Mouse (Mus musculus) spleen, adult 2 months (tissue): ENCODE measurements around the gene Cpd. TPM values are rescaled to one million over a fixed set of nuclear protein-coding genes. Genes with fewer than 3 reads are reported as not detected.
"Not testable (repeated sequence)": the region's sequence is repeated elsewhere in the genome, so short reads cannot be mapped to it uniquely, and the experiment has no call there.

Experiments used
- DNase-seq, 2 experiments: peaks; one replicate each; pipeline versions ENCODE4 v3.0.0 to v3.0.0-alpha.2; 2012 to 2021; ENCODE audit warnings: low spot score in 2 of 2, low read depth in 1 of 2
- H3K27ac ChIP-seq: fragments of 200-500 bp; 2 replicates; pipeline ENCODE4 v1.5.1; 2012; ENCODE audit warnings: low read length, inconsistent platforms; ENCODE audit not compliant: insufficient read depth
- H3K27me3 ChIP-seq: fragments of 200-500 bp; 2 replicates; pipeline ENCODE4 v1.6.1; 2012; ENCODE audit warnings: mild to moderate bottlenecking, moderate library complexity, low read length, inconsistent platforms; ENCODE audit not compliant: control insufficient read depth, insufficient read depth
- H3K36me3 ChIP-seq: fragments of 200-500 bp; 2 replicates; pipeline ENCODE4 v1.6.1; 2012; ENCODE audit warnings: mild to moderate bottlenecking, low read length, inconsistent platforms; ENCODE audit not compliant: control insufficient read depth, insufficient read depth
- H3K4me1 ChIP-seq: fragments of 200-500 bp; 2 replicates; pipeline ENCODE4 v1.6.1; 2011; ENCODE audit warnings: inconsistent platforms; ENCODE audit not compliant: control insufficient read depth, insufficient read depth, insufficient read length
- H3K4me3 ChIP-seq: fragments of 200-500 bp; 2 replicates; pipeline ENCODE4 v1.5.1; 2011; ENCODE audit warnings: mild to moderate bottlenecking, inconsistent platforms; ENCODE audit not compliant: insufficient read depth, insufficient read length; ENCODE audit errors: extremely low read depth
- CTCF ChIP-seq: fragments of 200-500 bp; IDR thresholded peaks from 2 replicates; pipeline ENCODE4 v1.5.1; 2011; ENCODE audit warnings: mild to moderate bottlenecking, inconsistent platforms; ENCODE audit not compliant: insufficient read depth, insufficient read length, insufficient replicate concordance; ENCODE audit errors: extremely low read depth
- POLR2A ChIP-seq: fragments of 200-500 bp; IDR thresholded peaks from 2 replicates; pipeline ENCODE4 v1.6.1; 2011; ENCODE audit warnings: low read depth, low read length, inconsistent platforms
- WGBS: fragments of 180-500 bp; shearing (Covaris S2); methylation state at CpG from one replicate; pipeline ENCODE4 v1.1.7; 2018; 5-methylcytosine and 5-hydroxymethylcytosine counted together
- polyA plus RNA-seq: library from polyadenylated mRNA; depleted of rRNA; stranded (reverse); fragments of >200 nt; gene quantifications from 2 replicates; pipeline ENCODE4 v1.2.3, GENCODE M21; 2012

The Cpd gene
- polyA plus RNA-seq, 1 experiment = 3.4 TPM

DNA sequence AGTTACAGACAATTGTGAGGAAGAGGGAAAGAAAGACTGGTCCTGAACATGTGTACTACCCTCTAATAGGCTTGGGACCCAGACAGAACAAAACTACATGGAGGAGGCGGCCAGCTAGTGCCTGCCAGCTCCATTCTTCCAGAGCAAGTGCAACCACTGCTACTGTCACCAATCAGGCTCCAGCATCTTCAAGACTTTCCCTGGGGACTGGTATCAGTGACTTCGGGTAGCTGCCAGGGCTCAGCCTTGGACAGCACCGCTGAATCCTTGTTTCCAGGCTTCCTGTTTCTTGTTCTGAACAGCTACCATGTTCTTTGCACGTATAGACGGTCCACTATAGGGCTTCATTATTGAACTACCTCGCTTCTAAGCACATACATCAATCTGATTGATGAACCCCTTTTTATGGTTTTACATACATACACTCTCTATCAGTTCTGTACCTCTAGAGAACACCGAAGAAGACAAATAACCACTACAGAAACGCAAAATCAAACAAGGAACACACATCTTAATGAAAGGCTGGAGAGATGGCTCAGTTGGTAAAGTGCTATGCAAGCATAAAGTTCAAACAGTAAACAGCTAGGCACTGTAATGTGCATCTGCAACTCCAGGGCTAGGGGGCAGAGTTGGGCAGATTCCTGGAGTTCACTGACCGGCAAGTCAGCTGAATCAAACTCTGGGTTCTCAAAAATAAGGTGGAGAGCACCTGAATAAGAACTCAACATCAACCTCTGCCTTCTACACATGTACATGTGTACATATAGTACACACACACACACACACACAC, 35.9 kb downstream of the Cpd start:
- TF ChIP-seq CTCF (no peak), POLR2A (no peak)
- no peaks in the 10 kb centered on the region for H3K27me3 ChIP-seq
- no peaks in the 10 kb centered on the region for H3K36me3 ChIP-seq
- no peak for DNase-seq
- H3K4me1 ChIP-seq = no peaks in the 10 kb centered on the region; the same call in 1 of the 2 replicates
- WGBS = 90% methylated on average over 9 of the region's 9 CpGs
- no peak overlapping the region for H3K4me3 ChIP-seq
- H3K27ac ChIP-seq = no peak overlapping the region

DNA sequence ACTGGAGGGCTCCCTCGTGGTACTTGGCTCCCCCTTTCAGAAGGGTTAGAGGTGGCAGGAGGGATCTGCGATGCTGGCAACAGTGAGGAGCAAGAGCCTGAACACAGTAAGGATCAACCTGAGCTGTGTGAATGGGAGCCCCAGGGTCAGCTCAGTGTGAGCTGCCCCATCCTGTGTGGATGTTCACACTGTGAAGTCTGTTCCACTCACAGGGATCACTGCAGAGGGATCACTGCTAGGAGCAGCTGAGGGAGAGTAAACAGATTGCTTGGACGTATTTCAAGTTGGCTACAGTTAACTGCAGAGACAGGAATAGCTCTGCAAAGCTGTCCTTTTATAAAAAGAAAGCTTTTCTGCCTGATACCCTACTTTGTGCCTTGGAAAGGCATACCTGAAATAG, 37.4 kb downstream of the Cpd start:
- H3K27me3 ChIP-seq = no peaks in the 10 kb centered on the region
- H3K4me3 ChIP-seq = no peak overlapping the region

DNA sequence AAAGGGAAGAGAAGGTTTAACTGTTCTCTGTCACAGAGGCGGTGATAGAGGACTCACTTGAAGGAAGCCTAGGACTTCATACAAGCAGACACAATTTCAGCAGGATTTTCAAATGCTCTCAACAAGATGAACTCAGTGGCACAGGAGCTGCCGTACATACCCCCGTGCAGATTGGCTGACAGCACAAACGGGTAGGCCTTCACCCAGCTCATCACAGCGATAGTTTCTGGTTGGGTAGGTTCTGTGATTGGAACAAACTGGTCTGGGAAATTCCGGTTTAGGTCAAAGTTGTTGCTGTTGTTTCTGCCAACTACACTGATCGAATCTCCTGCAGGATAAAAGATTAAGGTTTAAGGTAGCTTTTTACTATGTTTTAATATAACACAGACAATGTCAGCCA, 38.3 kb downstream of the Cpd start:
- no peaks in the 10 kb centered on the region for H3K4me1 ChIP-seq
- 88% methylated on average over 7 of the region's 7 CpGs for WGBS
- H3K27me3 ChIP-seq = no peaks in the 10 kb centered on the region
- H3K36me3 ChIP-seq = no peaks in the 10 kb centered on the region
- no peak overlapping the region for H3K27ac ChIP-seq
- no peak for TF ChIP-seq CTCF
- no peak for TF ChIP-seq POLR2A
- DNase-seq = no peak
- H3K4me3 ChIP-seq = no peak overlapping the region

More for the DNA sequence above, 37.4 kb downstream of the Cpd start:
- H3K27ac ChIP-seq = no peak overlapping the region
- TF ChIP-seq CTCF (no peak), POLR2A (no peak)
- no peaks in the 10 kb centered on the region for H3K4me1 ChIP-seq
- WGBS = 70% methylated on average over 3 of the region's 3 CpGs
- no peak for DNase-seq
- no peaks in the 10 kb centered on the region for H3K36me3 ChIP-seq

DNA sequence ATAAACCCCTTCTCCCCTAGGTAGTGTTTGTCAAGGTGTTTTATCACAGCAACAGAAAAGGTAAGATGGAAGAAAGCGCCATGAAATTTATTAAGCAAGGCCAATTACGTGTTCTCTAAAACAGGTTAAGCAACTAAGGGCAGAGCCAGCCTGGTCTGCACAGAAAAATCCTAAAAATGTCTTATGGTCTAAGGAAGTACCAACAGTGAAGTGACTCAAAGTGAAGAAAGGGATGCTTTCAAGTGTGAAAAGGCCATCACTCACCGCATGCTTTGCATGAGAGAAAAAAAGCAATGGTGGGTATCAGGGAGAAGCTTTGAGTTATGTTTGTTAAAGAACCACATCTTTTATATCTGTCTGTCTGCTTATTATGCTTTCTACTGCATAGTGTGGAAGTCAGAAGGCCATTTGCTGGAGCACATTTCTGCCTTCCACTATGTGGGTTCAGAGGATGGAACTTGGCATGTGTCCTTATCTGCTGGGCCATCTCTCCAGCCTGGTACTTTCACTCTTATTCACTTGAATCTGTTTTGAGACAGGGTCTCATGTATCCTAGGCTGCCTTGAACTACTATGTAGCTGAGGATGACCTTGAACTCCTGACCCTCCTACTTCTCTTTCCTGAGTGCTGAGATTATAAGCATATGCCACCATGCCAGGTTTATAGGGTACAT, 39.7 kb downstream of the Cpd start:
- Histone ChIP-seq H3K27ac (no peak overlapping the region), H3K4me3 (no peak overlapping the region), H3K27me3 (no peaks in the 10 kb centered on the region), H3K36me3 (no peaks in the 10 kb centered on the region), H3K4me1 (no peaks in the 10 kb centered on the region)
- no peak for DNase-seq
- TF ChIP-seq POLR2A = no peak
- TF ChIP-seq CTCF = no peak
- WGBS = 88% methylated on average over 3 of the region's 3 CpGs

DNA sequence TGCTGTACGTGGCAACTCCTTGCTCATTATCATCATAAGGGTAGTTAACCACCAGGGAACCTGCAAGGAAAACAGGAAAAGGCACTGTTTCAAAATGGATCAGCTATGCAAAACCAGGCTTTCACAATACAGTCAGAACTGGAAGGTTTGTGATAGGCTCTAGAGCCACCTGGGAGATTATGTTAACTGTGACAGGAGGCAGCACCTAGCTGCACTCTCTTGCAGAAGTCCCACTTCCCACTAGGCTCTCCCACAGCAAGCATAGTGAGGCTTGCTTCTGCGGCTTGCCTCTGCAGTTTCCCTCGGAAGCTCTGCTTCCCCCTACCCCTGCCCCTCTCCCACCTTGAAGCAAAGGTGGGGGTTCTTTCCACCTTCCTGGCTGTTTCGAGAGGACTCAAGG, 40.8 kb downstream of the Cpd start:
- no peak overlapping the region for H3K27ac ChIP-seq
- 78% methylated on average over 4 of the region's 4 CpGs for WGBS

DNA sequence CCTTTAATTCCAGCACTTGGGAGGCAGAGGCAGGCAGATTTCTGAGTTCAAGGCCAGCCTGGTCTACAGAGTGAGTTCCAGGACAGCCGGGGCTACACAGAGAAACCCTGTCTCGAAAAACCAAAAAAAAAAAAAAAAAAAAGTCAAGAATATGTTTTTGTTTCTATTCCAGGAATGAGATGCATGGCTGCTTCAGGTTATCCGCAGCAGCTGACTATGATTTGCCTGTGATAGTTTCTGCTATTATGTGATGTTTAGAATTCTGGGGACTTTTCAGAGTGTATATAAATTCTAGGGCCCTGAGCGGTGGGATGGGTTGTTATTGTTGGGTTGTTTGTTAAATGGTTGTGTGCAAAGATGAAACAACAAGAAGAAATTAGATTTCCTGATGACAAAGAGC, 41.7 kb downstream of the Cpd start:
- H3K27me3 ChIP-seq, H3K27ac ChIP-seq, H3K4me3 ChIP-seq, H3K36me3 ChIP-seq, DNase-seq, H3K4me1 ChIP-seq: not testable (repeated sequence)
- WGBS = 77% methylated on average over 4 of the region's 4 CpGs

More for the DNA sequence above, 40.8 kb downstream of the Cpd start:
- DNase-seq = no peak
- H3K27me3 ChIP-seq = no peaks in the 10 kb centered on the region
- no peaks in the 10 kb centered on the region for H3K36me3 ChIP-seq
- TF ChIP-seq POLR2A (no peak), CTCF (no peak)
- no peaks in the 10 kb centered on the region for H3K4me1 ChIP-seq
- H3K4me3 ChIP-seq = no peak overlapping the region

DNA sequence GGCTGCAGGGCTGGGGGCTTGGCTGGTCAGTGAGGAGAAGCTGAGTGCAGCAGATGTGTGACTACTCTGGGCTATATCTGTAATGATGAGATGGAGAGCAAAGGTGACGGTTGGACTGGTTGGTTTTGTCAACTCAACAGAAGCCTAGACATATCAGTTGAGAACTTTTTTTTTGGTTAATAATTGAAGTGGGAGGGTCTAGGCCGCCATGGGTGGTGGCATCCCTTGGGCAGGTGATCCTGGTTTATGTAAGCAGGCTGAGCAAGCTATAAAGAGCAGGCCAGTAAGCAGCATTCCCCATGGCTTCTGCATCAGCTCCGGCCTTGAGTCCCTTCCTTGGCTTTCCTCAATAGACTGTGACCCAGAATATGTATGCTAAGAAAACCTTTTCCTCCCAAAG, 43.6 kb downstream of the Cpd start:
- H3K27me3 ChIP-seq = no peaks in the 10 kb centered on the region
- TF ChIP-seq POLR2A (no peak), CTCF (no peak)
- no peak for DNase-seq
- no peaks in the 10 kb centered on the region for H3K36me3 ChIP-seq
- no peak overlapping the region for H3K27ac ChIP-seq
- 96% methylated on average over 3 of the region's 3 CpGs for WGBS
- H3K4me1 ChIP-seq = no peaks in the 10 kb centered on the region
- H3K4me3 ChIP-seq = no peak overlapping the region
